Mouse (Mus musculus) neural tube, embryonic 15.5 days (tissue): Measurements from ENCODE around the gene Slc17a5. TPM values are rescaled to one million over a fixed set of nuclear protein-coding genes. Genes with fewer than 3 reads are reported as not detected.
A peak's percentile ranks its signal among the peaks of the same experiment; 100 is the strongest.

Source experiments
- ATAC-seq: fragments of 200-750 bp; cut with Nextera tagmentation; 2 replicates; pipeline ENCODE4 v1.8.0; 2017; ENCODE audit warnings: mild to moderate bottlenecking, moderate TSS enrichment, moderate library complexity; ENCODE audit not compliant: low FRiP score
- H3K27ac ChIP-seq: fragments of 300-500 bp; sonication (generic); replicated peaks from 2 replicates; pipeline ENCODE4 v1.5.1; 2015; ENCODE audit warnings: mild to moderate bottlenecking, inconsistent platforms
- H3K27me3 ChIP-seq: fragments of 300-500 bp; sonication (generic); replicated peaks from 2 replicates; pipeline ENCODE4 v1.6.1; 2015; ENCODE audit warnings: inconsistent platforms
- H3K36me3 ChIP-seq: fragments of 300-500 bp; sonication (generic); 2 replicates; pipeline ENCODE4 v1.6.1; 2015; ENCODE audit warnings: inconsistent platforms
- H3K4me1 ChIP-seq: fragments of 300-500 bp; sonication (generic); 2 replicates; pipeline ENCODE4 v1.6.1; 2015; ENCODE audit warnings: inconsistent platforms
- H3K4me2 ChIP-seq: fragments of 300-500 bp; sonication (generic); 2 replicates; pipeline ENCODE4 v1.6.1; 2015; ENCODE audit warnings: inconsistent platforms, mild to moderate bottlenecking, moderate library complexity
- H3K4me3 ChIP-seq: fragments of 300-500 bp; sonication (generic); replicated peaks from 2 replicates; pipeline ENCODE4 v1.5.1; 2015; ENCODE audit warnings: mild to moderate bottlenecking, inconsistent platforms
- H3K9ac ChIP-seq: fragments of 300-500 bp; sonication (generic); replicated peaks from 2 replicates; pipeline ENCODE4 v1.6.1; 2015; ENCODE audit warnings: mild to moderate bottlenecking, inconsistent platforms
- H3K9me3 ChIP-seq: fragments of 300-500 bp; sonication (generic); replicated peaks from 2 replicates; pipeline ENCODE4 v1.6.1; 2016; ENCODE audit warnings: inconsistent platforms
- WGBS: fragments of 180-500 bp; shearing (Covaris S2); methylation state at CpG from one replicate; pipeline ENCODE4 v1.1.7; 2015; ENCODE audit warnings: mixed read lengths; 5-methylcytosine and 5-hydroxymethylcytosine counted together
- polyA plus RNA-seq: library from polyadenylated mRNA; unstranded; fragments of >200 nt; fragmentation: Nextera tagmentation; extraction: Ambion mirVana; gene quantifications from 2 replicates; pipeline ENCODE4 v1.2.1, GENCODE M21; 2015

The Slc17a5 gene
- polyA plus RNA-seq, 1 experiment from 2014 or later = 17.0 TPM

GRCm38 (mm10) chr9:78557041-78557440 is 30.8 kb downstream of the Slc17a5 start:
- peaks cover 21% of the 10 kb centered on the region for H3K36me3 ChIP-seq
- H3K4me1 ChIP-seq = no peaks in the 10 kb centered on the region
- H3K27me3 ChIP-seq = no peaks in the 10 kb centered on the region
- no peak overlapping the region for H3K27ac ChIP-seq
- ATAC-seq = no peak
- H3K4me2 ChIP-seq = no peak overlapping the region
- 86% methylated on average over 1 of the region's 1 CpGs for WGBS
- H3K4me3 ChIP-seq = no peak overlapping the region
- no peaks in the 10 kb centered on the region for H3K9me3 ChIP-seq
- H3K9ac ChIP-seq = no peak overlapping the region

DNA sequence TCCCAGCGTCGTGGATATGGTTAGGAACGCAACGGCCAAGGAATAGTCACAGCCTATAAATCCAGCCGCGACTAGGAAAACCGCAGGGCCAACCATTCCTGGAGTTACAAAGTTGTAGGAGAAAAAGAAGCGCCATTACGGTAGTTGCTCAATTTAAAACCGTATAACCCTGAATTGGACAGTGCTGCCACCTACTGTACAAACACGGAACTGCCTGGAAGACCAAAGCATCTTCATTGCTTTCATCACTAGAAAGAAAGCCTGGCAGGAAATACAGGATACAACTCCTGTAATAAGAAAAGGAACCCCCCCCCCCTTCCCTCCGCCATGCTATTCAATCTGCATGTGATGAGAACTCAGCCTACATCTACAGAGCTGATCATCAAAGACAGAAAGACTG is 34.9 kb downstream of the Slc17a5 start:
- ATAC-seq = peak; percentile 53; the same call in 1 of the 2 replicates
- 44% methylated on average over 12 of the region's 12 CpGs for WGBS

GRCm38 (mm10) chr9:78551761-78552160 is 36.1 kb downstream of the Slc17a5 start:
- Histone ChIP-seq H3K9me3 (no peaks in the 10 kb centered on the region), H3K9ac (no peak overlapping the region), H3K4me2 (no peak overlapping the region), H3K4me1 (no peaks in the 10 kb centered on the region), H3K4me3 (no peak overlapping the region), H3K27ac (no peak overlapping the region), H3K36me3 (peaks cover 13% of the 10 kb centered on the region), H3K27me3 (no peaks in the 10 kb centered on the region)
- no peak for ATAC-seq
- WGBS = 85% methylated on average over 4 of the region's 4 CpGs

More for the DNA sequence above, 34.9 kb downstream of the Slc17a5 start:
- Histone ChIP-seq H3K4me1 (no peaks in the 10 kb centered on the region), H3K27me3 (no peaks in the 10 kb centered on the region), H3K36me3 (peaks cover 19% of the 10 kb centered on the region), H3K9ac (no peak overlapping the region), H3K4me2 (no peak overlapping the region), H3K27ac (no peak overlapping the region), H3K9me3 (no peaks in the 10 kb centered on the region), H3K4me3 (no peak overlapping the region)

DNA sequence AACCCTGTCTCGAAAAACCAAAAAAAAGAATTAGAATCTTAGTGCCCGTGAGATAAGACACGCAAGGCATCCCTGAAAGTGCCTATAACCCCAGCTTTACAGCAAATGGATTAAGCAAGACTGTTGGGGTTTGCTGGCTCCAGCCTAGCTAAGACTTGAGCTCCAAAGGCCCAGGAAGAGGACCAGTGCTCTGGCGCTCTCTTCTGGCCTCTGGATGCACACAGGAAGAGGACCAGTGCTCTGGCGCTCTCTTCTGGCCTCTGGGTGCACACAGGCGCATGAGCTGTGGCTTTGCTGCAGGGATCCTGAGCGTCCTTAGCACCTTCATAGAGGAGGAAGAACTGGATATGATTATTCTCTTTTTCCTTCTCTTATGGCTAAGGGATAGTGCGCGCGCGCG is 40.1 kb downstream of the Slc17a5 start:
- H3K27ac ChIP-seq = no peak overlapping the region
- no peaks in the 10 kb centered on the region for H3K4me1 ChIP-seq
- no peak overlapping the region for H3K4me3 ChIP-seq
- no peaks in the 10 kb centered on the region for H3K9me3 ChIP-seq
- H3K9ac ChIP-seq = no peak overlapping the region
- H3K36me3 ChIP-seq = peaks cover 10% of the 10 kb centered on the region
- no peak overlapping the region for H3K4me2 ChIP-seq
- ATAC-seq = no peak
- WGBS = 88% methylated on average over 12 of the region's 12 CpGs
- H3K27me3 ChIP-seq = no peaks in the 10 kb centered on the region

DNA sequence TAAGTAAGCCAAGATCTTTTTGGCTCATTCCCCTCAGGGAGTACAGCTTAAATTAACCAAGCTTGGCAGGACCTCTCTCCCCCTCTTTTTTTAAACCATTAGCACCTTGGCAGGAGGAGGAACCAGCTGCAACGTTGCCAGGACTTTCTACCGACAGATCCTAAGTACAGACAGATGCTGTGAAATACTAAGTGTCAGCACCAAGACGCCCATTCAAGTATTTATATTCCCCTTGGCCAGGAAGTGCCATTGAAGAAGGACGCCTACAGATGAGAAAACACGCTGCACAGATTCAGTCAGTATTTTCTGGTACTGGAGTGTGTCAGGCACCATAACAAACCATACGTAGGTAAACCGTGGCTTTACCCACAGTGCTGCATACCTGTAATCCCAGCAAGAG is 40.9 kb downstream of the Slc17a5 start:
- H3K27me3 ChIP-seq = no peaks in the 10 kb centered on the region
- H3K36me3 ChIP-seq = peaks cover 2% of the 10 kb centered on the region
- no peaks in the 10 kb centered on the region for H3K4me1 ChIP-seq
- no peak overlapping the region for H3K4me2 ChIP-seq
- H3K27ac ChIP-seq = no peak overlapping the region
- H3K9me3 ChIP-seq = no peaks in the 10 kb centered on the region
- H3K4me3 ChIP-seq = no peak overlapping the region
- ATAC-seq = no peak
- WGBS = 66% methylated on average over 7 of the region's 7 CpGs
- no peak overlapping the region for H3K9ac ChIP-seq

GRCm38 (mm10) chr9:78541758-78542157 is 46.1 kb downstream of the Slc17a5 start:
- Histone ChIP-seq H3K4me2 (no peak overlapping the region), H3K27me3 (no peaks in the 10 kb centered on the region), H3K9ac (no peak overlapping the region), H3K4me1 (0 out of 2 replicates have a peak, but pooled peaks cover 4% of the 10 kb centered on the region), H3K9me3 (no peaks in the 10 kb centered on the region), H3K4me3 (no peak overlapping the region), H3K27ac (no peak overlapping the region), H3K36me3 (peaks cover 6% of the 10 kb centered on the region; the same call in 1 of the 2 replicates)
- no peak for ATAC-seq
- WGBS = 95% methylated on average over 14 of the region's 14 CpGs

DNA sequence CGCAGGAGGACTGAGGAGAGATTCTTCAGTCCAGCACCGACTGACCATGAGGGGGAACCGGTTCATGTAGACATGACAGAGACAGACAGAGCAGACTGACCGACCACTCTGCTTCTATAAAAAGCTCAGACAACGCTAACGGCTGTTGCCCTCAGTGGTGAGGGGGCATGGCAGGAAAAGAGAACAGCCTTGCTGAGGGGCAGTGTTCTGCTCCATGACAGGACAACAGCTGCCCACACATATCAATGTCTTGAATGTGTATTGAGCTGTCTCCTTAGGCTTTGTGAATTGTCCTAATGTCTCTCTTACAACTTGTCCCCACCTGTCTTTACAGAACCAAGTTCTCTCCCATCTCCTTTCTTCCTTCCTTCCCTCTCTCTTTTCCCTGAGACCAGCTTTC is 49.4 kb downstream of the Slc17a5 start:
- ATAC-seq = no peak
- no peak overlapping the region for H3K4me2 ChIP-seq
- peaks cover 6% of the 10 kb centered on the region; the same call in 1 of the 2 replicates for H3K36me3 ChIP-seq
- 74% methylated on average over 6 of the region's 6 CpGs for WGBS
- no peaks in the 10 kb centered on the region for H3K9me3 ChIP-seq
- H3K4me3 ChIP-seq = no peak overlapping the region
- H3K9ac ChIP-seq = no peak overlapping the region
- no peaks in the 10 kb centered on the region for H3K27me3 ChIP-seq
- H3K27ac ChIP-seq = no peak overlapping the region
- 0 out of 2 replicates have a peak, but pooled peaks cover 4% of the 10 kb centered on the region for H3K4me1 ChIP-seq

- WGBS = 78% methylated on average over 9 of the region's 9 CpGs
- Histone ChIP-seq H3K4me3 (no peak overlapping the region), H3K36me3 (peaks cover 6% of the 10 kb centered on the region; the same call in 1 of the 2 replicates), H3K9ac (no peak overlapping the region), H3K27ac (0 out of 2 replicates have a peak overlapping the region, but pooled peaks have one; percentile 23), H3K9me3 (no peaks in the 10 kb centered on the region), H3K4me1 (0 out of 2 replicates have a peak, but pooled peaks cover 4% of the 10 kb centered on the region), H3K27me3 (no peaks in the 10 kb centered on the region), H3K4me2 (no peak overlapping the region)
- ATAC-seq = peak; percentile 71
Measured at GRCm38 (mm10) chr9:78537154-78537873, 50.5 kb downstream of the Slc17a5 start.

- ATAC-seq = no peak
- 94% methylated on average over 7 of the region's 7 CpGs for whole genome bisulfite sequencing
- no peak overlapping the region for H3K4me3 ChIP-seq
- no peak overlapping the region for H3K9ac ChIP-seq
- H3K27ac ChIP-seq = no peak overlapping the region
- H3K4me2 ChIP-seq = no peak overlapping the region
- H3K4me1 ChIP-seq = 0 out of 2 replicates have a peak, but pooled peaks cover 4% of the 10 kb centered on the region
- H3K9me3 ChIP-seq = no peaks in the 10 kb centered on the region
- peaks cover 4% of the 10 kb centered on the region; the same call in 1 of the 2 replicates for H3K36me3 ChIP-seq
- no peaks in the 10 kb centered on the region for H3K27me3 ChIP-seq
Measured at GRCm38 (mm10) chr9:78534606-78535005, 53.2 kb downstream of the Slc17a5 start.

- ATAC-seq = no peak
- 84% methylated on average over 18 of the region's 18 CpGs for WGBS
- peaks cover 3% of the 10 kb centered on the region; the same call in 1 of the 2 replicates for H3K36me3 ChIP-seq
- no peaks in the 10 kb centered on the region for H3K27me3 ChIP-seq
- H3K4me1 ChIP-seq = peaks cover 4% of the 10 kb centered on the region; the same call in 1 of the 2 replicates
- no peaks in the 10 kb centered on the region for H3K9me3 ChIP-seq
- H3K4me3 ChIP-seq = no peak overlapping the region
- no peak overlapping the region for H3K4me2 ChIP-seq
- no peak overlapping the region for H3K9ac ChIP-seq
- H3K27ac ChIP-seq = no peak overlapping the region
Measured at GRCm38 (mm10) chr9:78533296-78533935, 54.4 kb downstream of the Slc17a5 start.

- H3K27me3 ChIP-seq = no peaks in the 10 kb centered on the region
- no peak for ATAC-seq
- peaks cover 3% of the 10 kb centered on the region; the same call in 1 of the 2 replicates for H3K36me3 ChIP-seq
- no peak overlapping the region for H3K4me3 ChIP-seq
- H3K27ac ChIP-seq = no peak overlapping the region
- no peak overlapping the region for H3K9ac ChIP-seq
- H3K4me1 ChIP-seq = peaks cover 9% of the 10 kb centered on the region
- WGBS = 57% methylated on average over 9 of the region's 9 CpGs
- H3K4me2 ChIP-seq = no peak overlapping the region
- no peaks in the 10 kb centered on the region for H3K9me3 ChIP-seq
Measured at GRCm38 (mm10) chr9:78532341-78532819, 55.5 kb downstream of the Slc17a5 start.

- no peaks in the 10 kb centered on the region for H3K27me3 ChIP-seq
- no peak overlapping the region for H3K9ac ChIP-seq
- no peak for ATAC-seq
- H3K36me3 ChIP-seq = no peaks in the 10 kb centered on the region
- H3K9me3 ChIP-seq = no peaks in the 10 kb centered on the region
- no peak overlapping the region for H3K4me2 ChIP-seq
- H3K27ac ChIP-seq = no peak overlapping the region
- no peak overlapping the region for H3K4me3 ChIP-seq
- 52% methylated on average over 5 of the region's 5 CpGs for WGBS
- H3K4me1 ChIP-seq = peaks cover 10% of the 10 kb centered on the region
Measured at GRCm38 (mm10) chr9:78531816-78532215, 56.0 kb downstream of the Slc17a5 start.
